Comparison of ENCODE assay signal across 16 mouse cellular contexts in genomic region chr15:87345826-87346225, GRCm38 (mm10).
A peak's percentile ranks its signal among the peaks of the same experiment; 100 is the strongest.
DNase-seq lines count a peak whose midpoint lies in the region; ATAC-seq and TF ChIP-seq lines count a peak whose summit lies in the region.
"Had no signal": no experiment of that assay in that cellular context is flagged by ENCODE, and none has a peak within 500 bp of the region (broad histone marks: within the 10 kb centered on the region; RNA-seq: fewer than 3 reads in every experiment).

No protein-coding gene starts in this region.

- no peaks in the 10 kb centered on the region for H3K27me3 ChIP-seq in cerebellum, adult 2 months (ENCODE audit: control insufficient read depth, insufficient read depth, low read length)
- H3K27me3 ChIP-seq: intestine, embryonic 15.5 days; liver, embryonic 12.5 days had no signal

- peaks cover 17% of the 10 kb centered on the region for H3K4me1 ChIP-seq in cerebellum, adult 2 months (ENCODE audit: control insufficient read depth, insufficient read depth, low read length)
- H3K4me1 ChIP-seq: intestine, embryonic 15.5 days; liver, embryonic 12.5 days had no signal

- intact Hi-C loops in left cerebral cortex, postnatal 36 days (cut with DNase I) = no loop called here

- H3K27ac ChIP-seq in cerebellum, adult 2 months (ENCODE audit: insufficient read depth, low read length) = no peak overlapping the region
- H3K27ac ChIP-seq: intestine, embryonic 15.5 days; liver, embryonic 12.5 days; stomach, postnatal 0 days had no signal

- no peak for TF ChIP-seq CTCF in cerebellum, adult 2 months (IDR thresholded peaks at IDR 0.05; ENCODE audit: borderline replicate concordance, insufficient read depth, low read depth, low read length)

- ATAC-seq in cerebellum, adult (ENCODE audit: insufficient number of reproducible peaks, low FRiP score, low TSS enrichment) = no peak
- ATAC-seq: intestine, embryonic 15.5 days; liver, embryonic 12.5 days had no signal

- no peak overlapping the region for H3K4me3 ChIP-seq in cerebellum, adult 2 months (replicated peaks; ENCODE audit: insufficient read depth, low read depth, low read length)
- H3K4me3 ChIP-seq: intestine, embryonic 15.5 days; liver, embryonic 12.5 days had no signal

- 28% methylated on average over 3 of the region's 3 CpGs for WGBS in cerebellum, adult 2 months

- no peak for TF ChIP-seq POLR2A in cerebellum, adult 2 months (IDR thresholded peaks at IDR 0.05; ENCODE audit: borderline replicate concordance, insufficient read depth, low read length)

- peak; percentile 49 to 68 for DNase-seq in cerebellum, adult 2 months
- DNase-seq in kidney, adult 18-20 months = peak; percentile 52
- DNase-seq in kidney, postnatal 10 days = no peak
- DNase-seq in ovary, adult 18-20 months (ENCODE audit: low spot score) = peak; percentile 20
- no peak for DNase-seq in ovary, postnatal 10 days (ENCODE audit: low spot score)
- peak; percentile 7 for DNase-seq in kidney, postnatal 14 days
- no peak for DNase-seq in left cerebral cortex, postnatal 36 days (ENCODE audit: low spot score in 2 of 2)
- DNase-seq: B cell, adult 2 months; gastrocnemius, postnatal 14 days; heart, postnatal 10 days; right cerebral cortex, postnatal 14 days; thymus, postnatal 14 days had no signal

Comparison
In these comparisons a context has a peak if more than half of its experiments do, and no peak if none do; other contexts are left out.
1. DNase-seq: peak in cerebellum, adult 2 months (2 of 2), kidney, adult 18-20 months (single experiment), ovary, adult 18-20 months (single experiment) and kidney, postnatal 14 days (single experiment); none in kidney, postnatal 10 days (single experiment), ovary, postnatal 10 days (single experiment) and left cerebral cortex, postnatal 36 days (0 of 2).